Mouse (Mus musculus) lung, adult 2 months (tissue): Measurements from ENCODE around the gene Vamp5.

Experiments used
- CTCF ChIP-seq: fragments of 200-500 bp; IDR thresholded peaks from 2 replicates; pipeline ENCODE4 v1.5.1; 2011; ENCODE audit warnings: mild to moderate bottlenecking, low read length, control low read depth; ENCODE audit not compliant: insufficient read depth
- POLR2A ChIP-seq: fragments of 200-500 bp; IDR thresholded peaks from 2 replicates; pipeline ENCODE4 v1.6.1; 2011; ENCODE audit warnings: low read depth, mild to moderate bottlenecking, control low read depth, low read length, borderline replicate concordance; ENCODE audit errors: extremely low read depth

GRCm38 (mm10) chr6:72382494-72382893 lies 2.2 kb upstream of the Vamp5 start:
- TF ChIP-seq CTCF (no peak), POLR2A (no peak)
